Mouse (Mus musculus) hindbrain, embryonic 14.5 days (tissue): Measurements from ENCODE around the gene Alpl. TPM values are rescaled to one million over a fixed set of nuclear protein-coding genes. Genes with fewer than 3 reads are reported as not detected.

Experiments
- ATAC-seq: fragments of 200-750 bp; cut with Nextera tagmentation; 2 replicates; pipeline ENCODE4 v1.8.0; 2017; ENCODE audit warnings: moderate number of reproducible peaks, mild to moderate bottlenecking, moderate TSS enrichment, moderate library complexity; ENCODE audit not compliant: low FRiP score
- DNase-seq: peaks from one replicate; pipeline ENCODE4 v3.0.0-alpha.2; 2015; ENCODE audit warnings: low spot score
- H3K27ac ChIP-seq: fragments of 300-500 bp; sonication (generic); 2 replicates; pipeline ENCODE4 v1.5.1; 2014; ENCODE audit warnings: mild to moderate bottlenecking, moderate library complexity
- H3K27me3 ChIP-seq: fragments of 300-500 bp; sonication (generic); 2 replicates; pipeline ENCODE4 v1.6.1; 2014; ENCODE audit warnings: mild to moderate bottlenecking, low read length, mixed read lengths; ENCODE audit not compliant: control insufficient read depth, insufficient read depth
- H3K36me3 ChIP-seq: fragments of 300-500 bp; sonication (generic); replicated peaks from 2 replicates; pipeline ENCODE4 v1.6.1; 2014; ENCODE audit not compliant: control insufficient read depth, insufficient read depth
- H3K4me1 ChIP-seq: fragments of 300-500 bp; sonication (generic); replicated peaks from 2 replicates; pipeline ENCODE4 v1.6.1; 2014; ENCODE audit warnings: antibody characterized with exemption, low read length, mixed read lengths; ENCODE audit not compliant: control insufficient read depth, insufficient read depth
- H3K4me2 ChIP-seq: fragments of 300-500 bp; sonication (generic); replicated peaks from 2 replicates; pipeline ENCODE4 v1.6.1; 2014; ENCODE audit warnings: mild to moderate bottlenecking, moderate library complexity
- H3K4me3 ChIP-seq: fragments of 300-500 bp; sonication (generic); replicated peaks from 2 replicates; pipeline ENCODE4 v1.5.1; 2014; ENCODE audit warnings: mild to moderate bottlenecking, low read length
- H3K9ac ChIP-seq: fragments of 300-500 bp; sonication (generic); 2 replicates; pipeline ENCODE4 v1.6.1; 2014
- H3K9me3 ChIP-seq: fragments of 300-500 bp; sonication (generic); 2 replicates; pipeline ENCODE4 v1.6.1; 2016; ENCODE audit warnings: low read length; ENCODE audit not compliant: control insufficient read depth
- WGBS: fragments of 180-500 bp; shearing (Covaris S2); extraction: QIAGEN DNeasy Blood & Tissue Kit; methylation state at CpG from one replicate; pipeline ENCODE4 v1.1.7; 2014; 5-methylcytosine and 5-hydroxymethylcytosine counted together
- polyA plus RNA-seq: library from polyadenylated mRNA; unstranded; fragments of >200 nt; fragmentation: Nextera tagmentation; extraction: Ambion mirVana; gene quantifications from 2 replicates; pipeline ENCODE4 v1.2.1, GENCODE M21; 2014

Gene Alpl
- polyA plus RNA-seq, 1 experiment from 2014 or later = 8.3 TPM

DNA sequence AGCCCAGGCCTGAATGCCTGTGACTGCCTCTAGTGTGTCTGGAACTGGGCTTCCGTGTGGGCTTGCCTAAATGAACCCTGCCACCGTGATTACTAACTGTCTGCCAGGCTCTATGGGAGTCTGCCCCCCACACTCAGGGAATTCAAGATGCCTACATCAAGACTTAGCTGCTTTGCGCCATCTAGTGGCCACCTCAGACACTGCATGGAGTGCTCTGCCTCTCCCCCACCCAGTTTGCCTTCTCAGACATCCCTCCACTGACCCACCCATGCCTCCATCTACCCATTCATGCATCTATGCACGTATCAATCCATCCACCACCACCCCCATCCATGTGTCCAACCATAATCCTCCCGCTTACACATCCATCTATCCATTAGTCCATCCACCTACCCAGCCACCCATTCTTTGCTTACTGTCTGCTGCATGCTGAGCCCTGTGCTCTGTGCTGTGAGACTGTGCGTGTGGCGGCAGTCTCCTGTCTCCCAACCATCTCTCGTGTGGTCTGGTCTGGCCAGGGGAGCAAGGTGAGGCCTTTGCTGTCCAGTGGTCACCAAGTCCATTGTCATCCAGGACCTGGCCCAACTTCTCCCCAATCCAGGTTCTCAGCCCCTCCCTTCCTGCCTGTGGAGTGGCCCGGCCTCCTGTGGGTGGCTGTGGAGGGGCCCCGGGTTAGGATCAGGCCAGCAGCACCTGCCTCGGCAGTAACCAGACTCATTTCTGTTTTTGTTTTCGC lies 73.3 kb downstream of the Alpl start:
- ATAC-seq (peak; percentile 15; the same call in 1 of the 2 replicates), DNase-seq (peak; percentile 86)
- WGBS = 33% methylated on average over 12 of the region's 12 CpGs
- no peaks in the 10 kb centered on the region for H3K27me3 ChIP-seq
- H3K9ac ChIP-seq = no peak overlapping the region
- no peaks in the 10 kb centered on the region for H3K9me3 ChIP-seq
- H3K4me1 ChIP-seq = peaks cover 20% of the 10 kb centered on the region
- 0 out of 2 replicates have a peak, but pooled peaks cover 9% of the 10 kb centered on the region for H3K36me3 ChIP-seq
- H3K4me3 ChIP-seq = no peak overlapping the region
- H3K27ac ChIP-seq = no peak overlapping the region
- H3K4me2 ChIP-seq = 0 out of 2 replicates have a peak overlapping the region, but pooled peaks have one; percentile 16

DNA sequence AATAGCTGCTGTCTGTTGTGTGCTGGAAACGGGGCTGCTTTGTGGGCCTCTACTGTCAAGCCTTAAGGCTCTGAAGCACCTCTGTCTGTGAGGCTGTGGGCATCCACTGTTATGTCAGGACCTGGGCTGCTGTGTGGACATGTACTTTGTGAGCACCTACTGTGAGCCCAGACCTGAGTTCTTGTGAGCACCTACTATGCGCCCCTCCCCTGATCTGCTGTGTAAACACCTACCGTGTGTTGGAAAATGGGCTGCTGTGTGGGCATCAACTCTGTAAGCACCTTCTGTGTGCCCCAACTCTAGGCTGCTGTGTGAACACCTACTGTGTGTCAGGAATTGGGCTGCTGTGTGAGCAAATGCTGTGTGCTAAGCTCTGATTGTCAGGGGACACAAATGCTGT lies 74.0 kb downstream of the Alpl start:
- H3K4me3 ChIP-seq = no peak overlapping the region
- H3K9ac ChIP-seq = no peak overlapping the region
- 91% methylated on average over 3 of the region's 3 CpGs for WGBS
- H3K4me1 ChIP-seq = peaks cover 14% of the 10 kb centered on the region
- no peak overlapping the region for H3K4me2 ChIP-seq
- H3K36me3 ChIP-seq = 0 out of 2 replicates have a peak, but pooled peaks cover 9% of the 10 kb centered on the region
- DNase-seq (no peak), ATAC-seq (no peak)
- no peaks in the 10 kb centered on the region for H3K27me3 ChIP-seq
- no peak overlapping the region for H3K27ac ChIP-seq
- H3K9me3 ChIP-seq = no peaks in the 10 kb centered on the region

DNA sequence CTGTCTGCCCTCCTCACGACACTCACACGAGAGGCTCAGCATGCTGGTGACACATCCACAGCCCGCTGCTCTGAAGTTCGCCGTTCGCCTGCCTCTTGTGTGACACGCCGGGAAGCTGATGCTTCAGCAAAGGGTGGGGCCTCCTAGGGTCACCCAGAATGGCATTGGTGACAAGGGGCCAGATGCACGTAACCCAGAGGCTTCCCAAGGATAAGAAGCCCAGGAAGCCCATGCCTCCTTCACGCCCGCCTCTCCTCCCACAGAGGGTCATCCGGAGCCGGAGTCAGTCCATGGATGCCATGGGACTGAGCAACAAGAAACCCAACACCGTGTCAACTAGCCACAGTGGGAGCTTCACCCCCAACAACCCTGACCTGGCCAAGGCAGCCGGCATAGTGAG lies 74.6 kb downstream of the Alpl start:
- DNase-seq (no peak), ATAC-seq (no peak)
- Histone ChIP-seq H3K4me2 (no peak overlapping the region), H3K9me3 (no peaks in the 10 kb centered on the region), H3K4me1 (peaks cover 12% of the 10 kb centered on the region), H3K4me3 (no peak overlapping the region), H3K27me3 (no peaks in the 10 kb centered on the region), H3K9ac (no peak overlapping the region), H3K36me3 (0 out of 2 replicates have a peak, but pooled peaks cover 9% of the 10 kb centered on the region), H3K27ac (no peak overlapping the region)
- 83% methylated on average over 15 of the region's 15 CpGs for WGBS

DNA sequence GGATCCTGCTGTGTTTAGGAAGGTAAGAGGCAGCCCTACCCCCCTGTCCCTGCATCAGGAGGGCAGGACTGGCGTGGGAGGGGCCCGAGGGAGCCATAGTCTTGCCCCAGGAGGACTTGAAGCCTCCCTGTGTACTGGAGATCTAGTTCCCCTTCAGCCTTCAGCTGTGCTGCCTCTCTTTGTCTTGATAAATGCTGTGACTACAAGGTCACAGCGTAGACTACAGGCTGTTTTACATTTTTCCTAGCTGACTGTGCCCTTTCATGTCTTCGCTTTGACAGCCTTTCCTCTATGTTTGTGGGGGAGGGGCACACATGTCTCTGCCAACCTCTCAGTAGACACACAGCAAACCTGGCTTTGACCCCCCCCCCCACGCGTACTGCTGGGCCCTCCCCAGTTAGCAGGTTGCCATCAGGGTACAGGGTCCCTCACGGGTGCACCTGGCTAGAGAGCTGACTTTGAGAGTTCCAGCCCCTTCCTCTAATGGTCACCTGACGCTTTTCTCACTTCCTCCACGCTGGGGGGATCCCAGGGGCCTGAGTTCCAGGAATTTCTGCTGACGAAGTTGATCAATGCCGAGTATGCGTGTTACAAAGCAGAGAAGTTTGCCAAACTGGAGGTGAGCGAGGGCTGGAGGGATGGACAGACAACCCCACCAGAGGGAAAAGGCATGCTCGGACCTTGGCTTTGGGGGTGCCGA lies 76.7 kb downstream of the Alpl start:
- DNase-seq = no peak
- H3K9ac ChIP-seq = peak overlapping the region; percentile 49; the same call in 1 of the 2 replicates
- H3K36me3 ChIP-seq = 0 out of 2 replicates have a peak, but pooled peaks cover 9% of the 10 kb centered on the region
- peaks cover 12% of the 10 kb centered on the region for H3K4me1 ChIP-seq
- 21% methylated on average over 15 of the region's 15 CpGs for WGBS
- ATAC-seq = peak; percentile 26; the same call in 1 of the 2 replicates
- peak overlapping the region; percentile 75 for H3K27ac ChIP-seq
- no peak overlapping the region for H3K4me2 ChIP-seq
- H3K4me3 ChIP-seq = no peak overlapping the region
- H3K9me3 ChIP-seq = no peaks in the 10 kb centered on the region
- H3K27me3 ChIP-seq = no peaks in the 10 kb centered on the region

DNA sequence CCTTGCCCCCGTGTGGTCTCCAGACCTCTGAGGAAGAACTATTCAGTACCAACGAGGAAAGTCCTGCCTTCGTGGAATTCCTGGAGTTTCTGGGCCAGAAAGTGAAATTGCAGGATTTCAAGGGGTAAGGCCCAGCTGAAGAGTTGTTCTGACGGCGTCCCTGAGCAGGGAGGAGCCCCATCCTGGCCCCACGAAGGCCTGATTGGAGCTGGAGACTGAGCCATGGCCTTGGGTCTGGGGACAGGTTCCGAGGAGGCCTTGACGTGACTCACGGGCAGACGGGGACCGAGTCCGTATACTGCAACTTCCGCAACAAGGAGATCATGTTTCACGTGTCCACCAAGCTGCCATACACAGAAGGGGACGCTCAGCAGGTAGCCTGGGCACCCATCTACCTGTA lies 78.5 kb downstream of the Alpl start:
- H3K36me3 ChIP-seq = 0 out of 2 replicates have a peak, but pooled peaks cover 9% of the 10 kb centered on the region
- DNase-seq = no peak
- H3K27ac ChIP-seq = no peak overlapping the region
- no peak for ATAC-seq
- no peak overlapping the region for H3K4me2 ChIP-seq
- H3K4me3 ChIP-seq = no peak overlapping the region
- peaks cover 12% of the 10 kb centered on the region for H3K4me1 ChIP-seq
- no peak overlapping the region for H3K9ac ChIP-seq
- no peaks in the 10 kb centered on the region for H3K9me3 ChIP-seq
- no peaks in the 10 kb centered on the region for H3K27me3 ChIP-seq
- 74% methylated on average over 15 of the region's 15 CpGs for WGBS

DNA sequence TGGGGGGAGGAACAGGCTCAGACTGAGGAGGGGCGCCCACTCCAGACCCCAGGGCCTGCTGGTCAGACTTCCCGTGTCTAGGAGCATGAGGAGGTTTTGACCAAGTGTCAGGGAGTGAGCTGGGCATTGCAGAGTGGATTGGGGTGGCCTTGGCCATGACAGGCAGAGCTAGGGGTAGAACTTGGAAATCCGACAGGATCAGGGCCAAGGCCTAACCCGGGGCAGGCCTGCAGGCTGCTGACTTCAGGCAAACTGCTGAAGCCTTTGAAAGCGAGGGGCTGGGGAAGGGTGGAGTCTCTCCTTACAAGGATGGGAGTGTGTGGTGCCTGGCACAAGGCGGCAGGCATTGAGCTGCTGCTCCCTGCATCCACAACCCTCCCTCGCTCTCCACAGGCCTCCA lies 79.2 kb downstream of the Alpl start:
- Histone ChIP-seq H3K27ac (no peak overlapping the region), H3K36me3 (0 out of 2 replicates have a peak, but pooled peaks cover 5% of the 10 kb centered on the region), H3K4me2 (no peak overlapping the region), H3K9ac (no peak overlapping the region), H3K27me3 (no peaks in the 10 kb centered on the region), H3K4me1 (peaks cover 12% of the 10 kb centered on the region), H3K9me3 (no peaks in the 10 kb centered on the region), H3K4me3 (no peak overlapping the region)
- ATAC-seq = no peak
- no peak for DNase-seq
- WGBS = 54% methylated on average over 7 of the region's 7 CpGs

DNA sequence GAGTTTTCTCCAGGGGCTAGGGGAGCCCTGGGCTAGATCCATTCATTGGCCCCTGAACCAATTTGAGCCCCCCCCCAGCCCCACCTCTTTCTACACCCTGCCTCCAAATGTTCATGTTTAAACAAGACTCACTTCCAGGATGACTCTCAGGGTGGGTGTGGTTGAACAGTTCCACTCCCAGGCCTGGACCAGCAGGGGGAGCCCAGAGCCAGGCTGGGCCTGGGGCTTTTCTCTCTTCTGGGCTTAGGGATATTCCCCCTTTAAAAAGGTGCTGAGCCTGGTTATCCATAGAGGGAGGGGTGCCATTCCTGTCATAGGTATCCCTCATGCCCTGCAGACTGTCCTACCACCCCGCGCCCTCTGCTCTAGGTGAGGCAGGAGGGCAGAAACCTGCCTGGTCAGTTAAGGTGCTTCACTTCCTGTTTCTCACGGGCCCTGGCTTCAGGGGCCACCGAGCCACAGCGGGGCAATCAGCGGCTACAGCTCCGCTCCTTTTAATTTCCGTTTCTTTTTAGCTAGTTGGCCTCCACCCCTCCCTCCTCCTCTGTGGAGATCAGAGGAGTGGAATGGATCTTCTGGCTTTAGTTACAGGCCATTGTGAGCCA lies 82.1 kb downstream of the Alpl start:
- no peaks in the 10 kb centered on the region for H3K27me3 ChIP-seq
- H3K9me3 ChIP-seq = no peaks in the 10 kb centered on the region
- H3K9ac ChIP-seq = no peak overlapping the region
- H3K27ac ChIP-seq = no peak overlapping the region
- no peak overlapping the region for H3K4me2 ChIP-seq
- H3K4me3 ChIP-seq = no peak overlapping the region
- WGBS = 49% methylated on average over 8 of the region's 8 CpGs
- H3K36me3 ChIP-seq = no peaks in the 10 kb centered on the region
- H3K4me1 ChIP-seq = peaks cover 14% of the 10 kb centered on the region
- no peak for ATAC-seq
- DNase-seq = no peak

DNA sequence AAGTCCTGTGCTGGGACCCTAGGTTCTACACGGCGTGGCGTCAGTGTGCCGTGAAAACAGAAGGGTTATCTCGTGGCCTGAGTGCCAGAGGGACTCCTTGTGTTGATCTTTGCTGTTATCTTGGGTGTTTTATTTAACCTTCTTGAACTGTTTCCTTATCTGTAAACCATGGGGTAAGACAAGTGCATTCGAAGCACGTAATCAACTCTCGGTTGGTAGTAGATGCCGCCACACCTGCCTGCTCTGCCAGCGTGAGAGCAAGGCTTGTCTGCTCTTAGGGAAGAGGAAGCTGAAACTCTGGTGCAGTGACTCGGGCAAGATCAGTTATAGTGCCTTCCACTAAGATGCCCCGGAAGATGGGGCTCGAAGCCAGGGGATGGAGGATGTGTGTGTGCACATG lies 83.2 kb downstream of the Alpl start:
- H3K4me2 ChIP-seq = no peak overlapping the region
- H3K36me3 ChIP-seq = no peaks in the 10 kb centered on the region
- H3K9me3 ChIP-seq = no peaks in the 10 kb centered on the region
- no peak overlapping the region for H3K4me3 ChIP-seq
- H3K9ac ChIP-seq = no peak overlapping the region
- H3K27ac ChIP-seq = no peak overlapping the region
- 89% methylated on average over 13 of the region's 13 CpGs for WGBS
- H3K4me1 ChIP-seq = peaks cover 18% of the 10 kb centered on the region
- no peaks in the 10 kb centered on the region for H3K27me3 ChIP-seq
- no peak for ATAC-seq
- DNase-seq = no peak
